Mouse (Mus musculus): Measurements from ENCODE around the gene Rab26.

The Rab26 gene

GRCm38 (mm10) chr17:24548435-24548834 lies 14.4 kb upstream of the Rab26 start:
- peak; percentile 80 for DNase-seq (ENCODE audit: extremely low read depth, low read depth)

- DNase-seq (ENCODE audit: extremely low read depth, low read depth) = no peak
These were observed 12.2 kb upstream of the Rab26 start for GRCm38 (mm10) chr17:24546234-24546633.

- DNase-seq (ENCODE audit: extremely low read depth, low read depth) = no peak
These were observed 11.2 kb upstream of the Rab26 start for GRCm38 (mm10) chr17:24545247-24545646.

DNA sequence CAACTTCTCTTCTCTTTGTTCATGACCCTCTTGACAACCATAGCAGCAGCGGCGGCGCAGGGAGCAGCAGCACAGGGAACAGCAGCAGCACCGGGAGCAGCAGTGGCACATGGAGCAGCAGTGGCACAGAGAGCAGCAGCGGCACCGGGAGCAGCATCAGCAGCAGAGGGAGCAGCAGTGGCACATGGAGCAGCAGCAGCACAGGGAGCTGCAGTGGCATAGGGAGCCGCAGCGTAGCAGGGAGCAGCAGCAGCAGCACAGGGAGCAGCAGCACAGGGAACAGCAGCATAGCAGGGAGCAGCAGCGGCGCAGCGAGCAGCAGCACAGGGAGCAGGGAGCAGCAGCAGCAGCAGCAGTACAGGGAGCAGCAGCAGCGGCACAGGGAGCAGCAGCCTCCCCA lies 10.6 kb upstream of the Rab26 start:
- no peak for DNase-seq (ENCODE audit: extremely low read depth, low read depth)

DNA sequence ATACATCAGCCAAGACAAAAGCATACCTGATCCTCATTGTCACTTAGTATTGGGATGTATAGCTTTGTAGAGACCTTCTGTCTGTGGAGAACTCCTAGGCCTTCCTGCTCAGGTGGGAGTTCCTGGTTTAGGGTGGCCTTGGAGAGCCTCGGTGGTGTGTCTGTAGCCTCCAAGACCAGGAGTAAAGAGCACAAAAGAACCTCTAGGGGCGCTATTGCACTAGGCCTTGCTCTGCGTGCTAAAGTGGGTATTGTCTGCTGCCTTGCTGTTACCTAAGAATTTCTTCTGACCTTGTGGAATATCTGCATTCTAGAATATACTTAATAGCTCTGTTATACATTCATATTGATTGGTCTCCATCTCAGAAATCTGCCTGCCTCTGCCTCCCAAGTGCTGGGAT lies 6.4 kb upstream of the Rab26 start:
- no peak for DNase-seq (ENCODE audit: extremely low read depth, low read depth)

- no peak for DNase-seq (ENCODE audit: extremely low read depth, low read depth)
These were observed 4.9 kb upstream of the Rab26 start for GRCm38 (mm10) chr17:24538950-24539349.

DNA sequence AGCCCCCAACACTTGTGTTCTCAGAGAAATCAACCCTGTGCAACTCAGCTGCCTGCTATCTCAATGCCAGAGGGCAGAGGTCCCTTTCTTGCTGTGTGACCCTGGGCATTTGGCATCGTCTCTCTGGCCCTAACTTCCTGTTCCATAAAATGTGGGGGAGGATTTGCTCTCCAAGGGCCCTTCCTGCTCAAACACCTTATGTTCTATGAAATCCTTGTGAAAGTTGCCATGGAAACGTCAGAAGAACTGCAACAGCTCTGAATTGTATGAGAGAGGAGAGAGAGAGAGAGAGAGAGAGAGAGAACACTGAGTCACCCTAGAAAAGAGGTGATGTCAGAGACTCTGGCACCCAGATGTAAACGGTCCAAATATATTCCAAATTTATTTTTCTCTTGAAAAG lies 3.5 kb upstream of the Rab26 start:
- DNase-seq (ENCODE audit: extremely low read depth, low read depth) = no peak

DNA sequence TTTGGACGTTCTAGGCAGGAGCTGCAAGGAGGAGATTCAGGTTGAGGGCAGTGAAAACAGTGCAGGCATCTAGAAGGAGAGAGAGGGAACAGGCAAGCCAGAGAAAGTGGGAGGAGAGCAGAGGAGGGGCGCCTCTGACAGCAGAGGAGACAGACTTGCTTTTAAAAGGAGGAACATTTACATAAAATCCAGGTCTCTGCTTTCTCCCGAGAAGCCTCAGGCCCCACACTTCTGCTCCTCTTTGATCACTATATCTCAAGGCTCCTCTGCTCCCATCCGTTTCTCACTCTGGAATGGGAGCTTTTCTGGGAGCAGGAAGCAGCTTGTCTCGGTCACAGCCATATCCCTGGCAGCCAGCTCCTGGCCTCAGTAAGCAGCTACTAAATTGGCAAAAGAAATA lies 1.3 kb upstream of the Rab26 start:
- DNase-seq (ENCODE audit: extremely low read depth, low read depth) = no peak

DNA sequence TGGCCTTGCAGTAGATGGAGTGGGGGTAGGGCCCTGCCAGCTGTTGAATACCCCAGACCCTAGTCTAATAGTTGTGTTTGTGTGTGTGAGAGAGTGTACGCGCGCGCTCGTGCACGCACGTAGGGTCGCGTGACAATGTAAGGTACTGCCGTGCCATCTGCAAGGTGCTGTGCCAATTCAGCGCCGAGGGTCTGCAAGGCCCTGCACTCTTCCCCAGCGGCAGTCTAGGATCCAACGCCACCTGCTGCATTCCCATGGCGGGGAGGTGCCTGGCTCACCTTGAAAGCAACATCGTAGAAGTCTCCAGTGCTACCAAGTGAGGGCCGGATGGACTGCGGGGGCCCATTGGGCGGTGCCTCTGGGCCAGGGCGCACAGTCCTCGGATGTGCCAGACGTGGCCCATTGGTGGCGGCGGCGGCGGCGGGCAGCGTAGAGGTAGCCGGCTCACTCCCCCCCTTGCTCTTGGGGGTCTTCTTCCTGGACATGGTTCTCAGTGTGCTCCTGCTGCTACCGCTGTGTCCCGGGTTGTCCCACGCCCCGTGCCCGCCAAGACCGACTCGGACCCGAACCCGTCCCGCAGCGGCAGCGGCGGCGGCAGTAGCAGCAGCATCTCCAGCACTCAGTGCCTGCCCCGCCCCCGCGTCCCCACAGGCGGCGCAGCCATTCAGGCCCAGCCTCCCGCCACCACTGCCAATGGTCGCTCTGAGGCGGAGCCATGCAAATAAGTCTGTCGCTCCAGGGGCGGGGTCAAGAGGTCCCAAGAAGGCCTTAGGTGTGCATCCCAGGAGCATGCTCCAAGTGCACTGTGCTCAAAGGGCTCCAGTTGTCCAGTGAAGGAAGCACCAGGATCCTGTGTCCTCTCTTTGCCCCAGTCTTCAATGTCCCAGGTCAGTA lies 664 bp downstream of the Rab26 start:
- peak; percentile 77 for DNase-seq (ENCODE audit: extremely low read depth, low read depth)

DNA sequence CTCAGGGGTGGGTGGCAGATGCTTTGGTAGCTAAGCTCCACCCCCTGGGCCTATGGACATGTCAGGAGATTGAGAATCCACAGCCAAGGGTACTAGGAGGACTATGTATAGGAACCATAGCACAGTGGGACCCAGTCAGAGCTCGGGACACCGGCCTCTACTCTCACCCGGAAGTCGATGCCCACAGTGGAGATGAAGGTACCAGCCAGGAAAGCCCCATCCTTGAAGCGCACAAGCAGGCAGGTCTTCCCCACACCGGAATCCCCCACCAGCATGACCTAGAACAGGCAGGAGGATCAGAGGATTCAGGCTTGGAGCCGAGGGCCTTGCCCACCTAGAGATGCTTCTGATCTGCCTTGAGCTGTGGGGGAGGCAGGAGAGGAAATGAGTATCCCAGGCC lies 2.0 kb downstream of the Rab26 start:
- DNase-seq (ENCODE audit: extremely low read depth, low read depth) = no peak

GRCm38 (mm10) chr17:24531064-24531463 lies 2.9 kb downstream of the Rab26 start:
- DNase-seq (ENCODE audit: extremely low read depth, low read depth) = no peak

DNA sequence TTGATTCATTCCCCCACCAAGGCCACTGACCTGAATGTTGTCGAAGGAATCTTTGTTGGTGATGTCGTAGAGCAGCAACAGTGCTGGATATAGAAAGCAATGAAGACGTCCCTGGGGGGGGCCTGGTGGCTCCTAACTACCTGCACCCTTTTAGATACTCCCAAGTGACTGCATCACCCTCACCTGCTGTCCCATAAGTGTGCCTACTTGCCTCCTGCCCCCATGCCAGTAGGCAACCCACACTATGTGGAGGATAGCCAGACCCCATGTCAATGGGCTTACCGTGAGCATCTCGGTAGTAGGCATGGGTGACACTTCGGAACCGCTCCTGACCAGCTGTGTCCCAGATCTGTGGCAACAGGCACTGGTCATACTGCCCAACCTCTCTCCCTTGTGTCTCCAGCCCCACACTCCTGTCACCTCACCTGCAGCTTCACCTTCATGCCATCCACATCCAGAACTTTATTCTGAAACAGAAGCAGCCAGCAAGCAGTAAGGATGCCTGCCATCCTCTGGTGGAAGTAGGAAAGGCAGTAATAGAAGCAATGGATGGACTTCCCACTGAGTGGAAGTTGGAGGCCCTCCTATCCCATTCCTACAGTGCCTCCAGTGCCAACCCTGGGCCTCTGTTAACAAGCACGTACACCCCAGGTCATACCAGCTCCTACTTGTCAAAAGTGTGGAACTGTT lies 3.5 kb downstream of the Rab26 start:
- DNase-seq (ENCODE audit: extremely low read depth, low read depth) = no peak

DNA sequence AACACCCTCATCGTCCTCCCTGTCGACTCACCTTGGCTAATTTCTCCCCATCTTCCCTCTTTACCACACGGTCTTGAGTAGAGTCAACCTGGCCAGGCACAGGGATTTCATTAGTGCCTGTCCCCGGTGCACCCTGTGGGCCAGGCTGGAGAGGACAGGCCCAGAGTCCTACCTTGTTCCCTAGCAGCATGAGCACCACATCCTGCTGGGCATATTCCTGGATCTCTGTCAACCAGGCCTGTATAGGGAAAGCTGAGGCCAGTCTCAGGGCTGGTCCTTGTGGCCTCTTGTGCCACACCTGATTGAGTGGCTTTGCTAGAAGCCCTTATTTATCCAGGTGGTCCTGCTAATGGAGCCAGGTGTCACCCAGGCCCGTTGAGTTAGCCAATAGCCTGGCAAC lies 4.1 kb downstream of the Rab26 start:
- DNase-seq (ENCODE audit: extremely low read depth, low read depth) = no peak

DNA sequence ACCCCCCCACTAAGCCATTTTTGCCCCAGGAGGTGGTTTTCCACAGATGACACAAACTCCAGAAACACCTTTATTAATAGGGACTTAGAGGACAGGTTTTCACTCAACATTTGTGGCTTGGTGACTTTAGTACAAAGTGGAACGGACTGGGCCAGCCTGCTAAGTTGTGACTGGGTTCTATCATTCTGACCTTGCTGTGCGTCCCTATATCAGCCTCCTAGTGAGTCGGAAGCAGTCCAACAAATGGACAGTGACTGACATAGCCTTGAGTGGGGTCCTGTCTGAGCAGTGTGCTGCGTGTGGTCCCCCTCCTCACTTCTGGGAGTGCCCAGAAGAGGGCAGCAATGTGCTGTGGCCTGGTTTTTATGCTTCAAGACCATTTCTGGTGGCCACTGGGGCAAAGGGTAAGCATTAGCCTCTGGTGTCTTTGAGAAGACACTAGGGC lies 5.0 kb downstream of the Rab26 start:
- DNase-seq (ENCODE audit: extremely low read depth, low read depth) = no peak

GRCm38 (mm10) chr17:24528560-24528918 lies 5.5 kb downstream of the Rab26 start:
- no peak for DNase-seq (ENCODE audit: extremely low read depth, low read depth)

GRCm38 (mm10) chr17:24527723-24528559 lies 6.1 kb downstream of the Rab26 start, which contains the start of gene Traf7:
TSS of gene Traf7 (minus strand) at chr17:24527938.
- DNase-seq (ENCODE audit: extremely low read depth, low read depth) = peak; percentile 100

DNA sequence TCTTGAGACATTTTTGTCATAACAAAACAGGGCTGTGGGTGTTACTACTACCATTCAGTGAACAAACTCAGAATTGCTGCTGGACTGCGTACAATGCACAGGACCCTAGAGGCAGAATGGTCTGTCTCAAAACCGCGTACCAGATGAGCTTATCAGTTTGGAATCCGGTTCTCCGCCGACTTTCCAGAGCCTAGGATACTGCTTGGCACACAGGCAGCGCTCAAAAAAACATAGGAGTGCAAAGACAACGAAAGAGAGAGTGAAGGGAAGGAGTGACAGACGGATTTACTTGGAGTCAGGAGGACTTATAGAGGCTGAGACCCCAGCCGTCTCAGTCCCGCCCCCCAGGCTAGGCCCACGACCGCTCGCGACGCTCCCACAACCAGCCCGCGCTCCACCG lies 6.7 kb downstream of the Rab26 start:
- no peak for DNase-seq (ENCODE audit: extremely low read depth, low read depth)

GRCm38 (mm10) chr17:24524734-24525133 lies 9.3 kb downstream of the Rab26 start:
- DNase-seq (ENCODE audit: extremely low read depth, low read depth) = no peak

DNA sequence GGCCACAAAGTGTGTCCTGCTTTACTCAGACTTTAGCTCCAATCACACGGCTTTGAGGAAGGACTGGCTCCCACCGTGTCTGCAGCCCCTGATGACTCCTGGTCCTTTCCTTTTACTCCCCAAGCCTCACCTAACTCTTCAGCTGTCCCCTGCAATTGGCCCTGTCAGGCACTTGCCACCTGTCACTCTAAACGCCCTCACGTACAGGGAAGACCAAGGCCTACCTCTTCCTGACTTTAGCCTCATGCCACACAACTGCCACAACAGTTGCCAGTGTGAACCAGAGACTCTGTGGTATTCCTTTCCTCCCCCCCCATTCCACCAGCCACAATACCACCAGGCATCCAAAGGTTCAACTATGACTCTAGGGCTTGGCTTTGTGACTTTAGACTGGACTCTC lies 13.6 kb downstream of the Rab26 start:
- DNase-seq (ENCODE audit: extremely low read depth, low read depth) = no peak

DNA sequence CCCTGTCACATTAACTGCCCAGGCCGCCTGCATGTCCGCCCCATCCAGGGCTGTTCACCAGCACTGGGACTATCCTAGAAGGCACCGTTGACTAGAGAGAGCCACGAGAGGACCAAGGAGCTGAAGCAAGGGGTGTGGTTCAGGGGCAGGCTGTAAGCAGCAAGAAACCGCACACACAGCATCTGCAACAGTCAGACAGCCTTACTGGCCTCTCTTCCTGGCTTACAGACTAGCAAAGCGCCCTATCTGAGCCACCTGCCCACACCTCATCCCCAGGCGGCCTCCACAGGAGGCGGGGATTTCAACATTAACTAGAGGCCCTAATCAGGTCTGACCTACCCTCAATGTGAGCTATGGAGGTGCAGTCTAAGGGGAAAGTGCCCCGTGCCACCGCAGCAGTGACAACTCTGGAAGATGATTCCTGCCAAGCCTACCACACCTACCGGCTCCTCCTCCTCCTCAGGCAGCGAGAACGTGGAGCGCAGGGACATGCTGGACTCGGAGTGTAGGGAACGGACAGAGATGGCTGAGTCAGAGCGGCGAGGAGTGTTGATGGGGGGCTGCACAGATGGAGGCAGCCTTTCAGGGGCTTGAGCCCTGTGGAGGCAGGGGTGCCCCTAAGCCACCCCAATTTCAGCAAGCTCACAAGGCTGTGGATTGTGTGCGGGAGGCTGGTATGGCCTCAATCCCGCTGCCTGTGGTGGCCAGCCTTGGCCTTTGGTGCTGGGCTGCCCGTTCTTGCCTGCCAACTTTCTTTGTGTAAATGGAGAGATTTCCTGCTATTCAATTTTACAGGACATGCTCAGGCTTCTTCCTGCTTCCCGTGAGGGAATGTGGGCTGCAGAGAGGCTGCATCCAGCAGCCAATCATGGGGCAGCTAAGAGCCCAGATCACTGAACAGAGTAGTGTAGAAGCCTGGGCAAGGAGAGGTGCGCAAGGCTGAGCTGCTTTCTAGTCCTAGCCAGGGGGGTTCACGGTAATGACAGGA lies 19.4 kb downstream of the Rab26 start:
- no peak for DNase-seq (ENCODE audit: extremely low read depth, low read depth)

GRCm38 (mm10) chr17:24513609-24514008 lies 20.4 kb downstream of the Rab26 start:
- DNase-seq (ENCODE audit: extremely low read depth, low read depth) = no peak

Measured in MEL-GATA-1-ER (cell line).